8 mouse cellular contexts compared by ENCODE assay signal in genomic region chr6:115462743-115463337, GRCm38 (mm10).
DNase-seq lines count a peak whose midpoint lies in the region.

No protein-coding gene starts in this region.

- intact Hi-C loops in heart, postnatal 36 days (cut with DNase I): no loop called here
- intact Hi-C loops in left cerebral cortex, postnatal 25 days (cut with DNase I): no loop called here

- DNase-seq in adrenal gland, adult 18-20 months (ENCODE audit: low spot score in 2 of 2): peak; percentile 53 to 62
- DNase-seq in cerebellum, adult 9-11 months: peak; percentile 81
- DNase-seq in heart, postnatal 36 days: peak; percentile 68 to 80
- DNase-seq in lung, postnatal 10 days: peak; percentile 83
- no peak for DNase-seq in layer of hippocampus, postnatal 25 days (ENCODE audit: extremely low spot score in 1 of 2, low spot score in 1 of 2)
- DNase-seq in left cerebral cortex, postnatal 25 days (ENCODE audit: low spot score in 2 of 2): no peak
- DNase-seq in left cerebral cortex, adult 8-10 months (ENCODE audit: low spot score in 2 of 2): no peak
- DNase-seq in layer of hippocampus, adult 9-10 months (ENCODE audit: low spot score): no peak

Comparison
In these comparisons a context has a peak if more than half of its experiments do, and no peak if none do; other contexts are left out.
1. DNase-seq: peak in adrenal gland, adult 18-20 months (2 of 2), cerebellum, adult 9-11 months (single experiment), heart, postnatal 36 days (2 of 2) and lung, postnatal 10 days (single experiment); none in layer of hippocampus, postnatal 25 days (0 of 2), left cerebral cortex, postnatal 25 days (0 of 2), left cerebral cortex, adult 8-10 months (0 of 2) and layer of hippocampus, adult 9-10 months (single experiment).